Mouse (Mus musculus): ENCODE results near the gene Gramd1b.

GRCm38 (mm10) chr9:40519294-40519693 is 11.9 kb downstream of the Gramd1b start:
- no peak for TF ChIP-seq CTCF (IDR thresholded peaks at IDR 0.05; ENCODE audit: borderline replicate concordance, insufficient read depth, low read depth, low read length)
- TF ChIP-seq POLR2A (IDR thresholded peaks at IDR 0.05; ENCODE audit: borderline replicate concordance, insufficient read depth, low read length), result no peak
